Mouse (Mus musculus) kidney, adult 2 months (tissue): ENCODE data around the gene Spata21.

Source experiments
- CTCF ChIP-seq: fragments of 200-500 bp; conservative IDR thresholded peaks from 2 replicates; pipeline ENCODE4 v1.5.1; 2011; ENCODE audit warnings: low read depth, mild to moderate bottlenecking, control low read depth, low read length, moderate library complexity, mixed read lengths; ENCODE audit not compliant: insufficient read depth, insufficient read length
- POLR2A ChIP-seq: fragments of 200-500 bp; IDR thresholded peaks from one replicate; pipeline ENCODE4 v1.6.1; 2011; ENCODE audit warnings: low read depth, low read length, control low read depth

- TF ChIP-seq CTCF (no peak), POLR2A (no peak)
Observed at GRCm38 (mm10) chr4:141073661-141074060, 14.5 kb upstream of the Spata21 start.
